Mouse (Mus musculus) cerebellum, adult 11-12 months (tissue): ENCODE measurements around the gene Zc3h18.

ENCODE experiments used
- DNase-seq: peaks from one replicate; pipeline ENCODE4 v3.0.0; 2022

The Zc3h18 gene

GRCm38 (mm10) chr8:122347811-122348552 lies 28.4 kb upstream of the Zc3h18 start:
- DNase-seq, result peak; percentile 93

DNA sequence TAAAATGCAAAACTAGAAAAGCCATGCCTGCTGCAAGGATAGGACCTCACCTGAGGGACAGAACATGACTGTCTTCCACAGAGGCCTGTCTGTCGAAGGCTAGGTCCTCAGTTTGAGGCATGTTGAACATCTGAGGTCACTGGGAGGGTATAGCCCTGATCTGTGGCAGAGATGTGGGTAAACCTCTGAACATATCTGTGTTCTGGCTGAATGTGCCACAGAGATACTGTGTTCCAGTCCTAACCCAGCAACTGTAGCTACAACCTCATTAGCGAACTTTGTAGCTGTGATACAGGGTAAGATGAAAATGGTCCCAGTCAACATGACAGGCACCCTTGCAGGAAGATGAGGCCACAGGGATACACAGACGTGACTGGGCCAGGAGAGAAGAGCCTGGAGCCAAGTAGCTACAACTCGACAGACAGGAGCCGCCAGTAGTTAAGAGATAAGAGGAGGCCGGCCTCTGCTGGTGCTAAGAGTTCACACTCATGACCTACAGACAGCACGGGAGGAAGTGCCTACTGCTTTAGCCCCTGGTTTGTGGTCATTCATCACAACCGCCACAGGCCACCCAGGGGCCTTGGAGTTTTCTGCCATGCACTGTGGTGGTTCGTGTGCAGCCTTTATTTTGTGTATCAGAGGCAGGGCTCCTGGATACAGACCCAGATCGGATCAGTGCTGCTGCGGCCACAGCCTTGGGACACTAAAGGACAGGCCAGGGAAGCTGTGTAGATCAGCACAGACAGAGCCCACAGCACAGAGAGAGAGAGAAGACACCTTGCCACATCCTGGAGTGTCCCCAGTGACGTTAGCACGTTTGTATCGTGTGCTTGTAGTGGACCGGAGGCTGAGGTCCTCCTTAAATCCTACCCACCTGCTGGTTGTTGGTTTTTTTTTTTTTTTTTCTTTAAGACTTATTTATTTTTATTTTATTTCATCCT lies 26.8 kb upstream of the Zc3h18 start:
- DNase-seq, result no peak

- DNase-seq, result no peak
Measured at GRCm38 (mm10) chr8:122350309-122351089, 25.9 kb upstream of the Zc3h18 start.

DNA sequence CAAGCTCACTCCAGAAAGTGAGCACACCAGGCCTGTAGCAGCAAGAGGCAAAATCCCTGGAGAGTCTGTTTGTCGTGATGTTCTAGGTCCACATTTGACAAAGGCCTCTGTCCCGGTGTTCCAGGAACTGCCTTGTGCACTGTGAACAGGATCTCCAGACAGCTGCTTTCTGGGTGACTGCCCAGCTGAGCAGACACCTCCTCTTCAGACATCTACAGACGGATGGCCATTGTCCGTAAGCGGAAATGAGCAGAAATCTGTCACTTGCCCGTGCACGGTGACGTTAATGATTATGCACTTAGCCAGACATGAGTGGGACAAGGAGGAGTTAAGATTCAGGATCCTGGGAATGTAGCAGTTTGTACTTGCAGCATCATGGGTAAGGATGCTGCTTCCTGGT lies 22.3 kb upstream of the Zc3h18 start:
- no peak for DNase-seq

DNA sequence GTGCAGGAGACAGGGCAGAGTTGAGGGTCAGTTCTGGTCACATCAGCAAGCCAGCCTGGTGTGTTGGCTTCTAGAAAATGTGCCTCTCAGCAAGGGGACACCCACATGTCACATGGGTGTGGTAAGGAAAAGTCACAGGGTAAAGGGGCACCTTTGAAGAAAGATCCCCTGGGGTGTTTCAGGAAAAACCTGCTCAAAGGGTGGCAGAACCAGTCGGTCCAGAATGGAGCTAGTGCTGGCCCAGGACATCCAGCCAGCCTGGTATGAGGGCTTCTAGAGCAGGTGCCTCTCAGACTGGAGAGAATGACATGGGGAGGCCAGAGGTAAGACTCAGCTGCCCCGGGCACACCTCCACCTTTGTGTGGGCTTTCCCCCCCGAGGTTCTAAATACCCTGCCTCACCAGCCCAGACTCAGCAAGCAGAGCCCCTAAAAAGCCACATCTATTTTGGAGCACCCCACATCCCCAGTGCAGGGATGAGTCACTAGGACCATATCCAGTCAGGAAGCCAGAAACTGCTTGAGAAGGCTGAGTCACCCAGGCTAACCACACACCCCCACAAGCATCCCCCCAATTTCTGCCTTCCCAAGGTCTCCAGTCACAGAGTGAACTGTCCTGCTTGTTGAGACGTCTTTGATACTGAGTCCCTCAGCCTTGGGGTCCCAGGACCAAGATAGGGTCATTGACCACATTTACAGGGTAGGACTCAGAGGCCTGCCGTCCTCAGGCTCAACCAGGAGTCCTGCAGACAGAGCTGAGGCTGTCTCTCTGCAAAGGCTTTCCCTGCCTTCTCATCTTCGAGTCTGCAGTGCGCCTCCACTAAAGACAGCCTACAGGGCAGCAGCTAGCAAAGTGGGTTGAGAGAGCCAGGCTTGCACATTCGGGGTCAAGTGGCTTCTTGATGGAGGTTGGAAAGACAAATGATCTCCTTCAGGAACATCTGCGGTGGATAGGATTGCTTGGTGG lies 20.5 kb upstream of the Zc3h18 start:
- DNase-seq, result no peak

DNA sequence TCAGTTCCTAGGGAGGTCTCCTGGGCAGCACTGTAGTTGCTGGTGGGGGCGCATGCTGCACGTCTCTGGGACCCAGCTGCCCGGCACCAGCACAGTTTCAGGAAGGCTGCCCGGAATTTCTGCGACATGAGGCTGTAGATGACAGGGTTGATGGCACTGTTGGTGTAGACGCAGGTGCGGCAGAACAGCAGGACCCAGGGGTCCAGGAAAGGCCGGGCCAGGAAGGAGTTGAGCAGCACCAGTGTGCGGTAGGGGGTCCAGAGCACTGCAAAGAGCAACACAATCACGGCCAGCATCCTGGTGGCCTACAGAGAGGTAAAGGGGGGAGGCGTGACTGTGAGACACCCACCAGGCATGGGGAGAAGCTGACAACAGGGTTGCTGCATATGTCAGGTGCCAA lies 19.2 kb upstream of the Zc3h18 start:
- DNase-seq, result no peak

GRCm38 (mm10) chr8:122357641-122358040 lies 18.8 kb upstream of the Zc3h18 start:
- no peak for DNase-seq

GRCm38 (mm10) chr8:122359111-122359775 lies 17.2 kb upstream of the Zc3h18 start:
- DNase-seq, result no peak

GRCm38 (mm10) chr8:122360696-122361416 lies 15.6 kb upstream of the Zc3h18 start, which contains the start of gene Trhr2:
TSS of gene Trhr2 (minus strand) at chr8:122360746.
- no peak for DNase-seq

- no peak for DNase-seq
Measured at GRCm38 (mm10) chr8:122362271-122362670, 14.1 kb upstream of the Zc3h18 start.

GRCm38 (mm10) chr8:122362967-122363366 lies 13.4 kb upstream of the Zc3h18 start:
- no peak for DNase-seq

DNA sequence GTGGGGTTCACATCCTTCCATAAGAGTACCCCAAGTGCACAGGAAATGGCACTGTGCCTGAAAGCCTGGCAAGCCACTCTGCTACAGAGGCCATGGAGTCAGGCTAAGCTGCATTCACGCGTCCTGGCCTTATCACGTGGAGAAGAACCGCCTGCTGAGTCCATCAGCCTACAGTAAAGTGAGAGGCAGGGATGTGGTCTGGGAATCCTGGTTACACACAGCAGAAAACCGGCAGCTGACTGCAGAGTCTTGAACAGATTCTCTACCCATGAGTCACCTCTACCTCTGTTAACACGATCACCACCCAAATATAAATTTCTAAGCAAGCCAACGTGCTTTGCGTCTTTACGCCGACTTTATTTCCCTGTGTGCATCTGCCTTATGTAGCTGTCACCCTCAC lies 7.9 kb upstream of the Zc3h18 start:
- no peak for DNase-seq

- peak; percentile 50 for DNase-seq
Measured at GRCm38 (mm10) chr8:122369665-122370064, 6.7 kb upstream of the Zc3h18 start.

DNA sequence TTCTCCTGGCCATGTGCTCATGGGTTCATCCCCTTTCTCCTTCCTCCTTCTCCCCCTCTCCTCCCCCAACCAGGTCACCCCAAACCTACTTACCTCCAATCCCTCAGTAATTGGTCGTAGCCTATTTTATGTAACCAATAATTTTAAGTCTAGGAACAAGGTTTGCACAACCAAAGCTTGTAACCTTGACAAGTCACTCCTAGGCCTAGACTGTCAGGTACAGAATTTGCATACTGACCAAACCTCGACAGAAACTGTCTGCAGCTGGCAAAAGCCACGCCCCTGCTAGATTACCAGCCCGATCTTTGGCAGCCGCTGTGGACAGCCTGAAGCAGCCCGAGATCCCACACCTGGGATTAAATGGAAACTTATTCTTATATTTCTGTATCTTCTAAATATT lies 4.7 kb upstream of the Zc3h18 start:
- no peak for DNase-seq

- peak; percentile 42 for DNase-seq
Measured at GRCm38 (mm10) chr8:122375320-122375719, 1.1 kb upstream of the Zc3h18 start.

GRCm38 (mm10) chr8:122375751-122376364 lies 551 bp upstream of the Zc3h18 start:
- no peak for DNase-seq

DNA sequence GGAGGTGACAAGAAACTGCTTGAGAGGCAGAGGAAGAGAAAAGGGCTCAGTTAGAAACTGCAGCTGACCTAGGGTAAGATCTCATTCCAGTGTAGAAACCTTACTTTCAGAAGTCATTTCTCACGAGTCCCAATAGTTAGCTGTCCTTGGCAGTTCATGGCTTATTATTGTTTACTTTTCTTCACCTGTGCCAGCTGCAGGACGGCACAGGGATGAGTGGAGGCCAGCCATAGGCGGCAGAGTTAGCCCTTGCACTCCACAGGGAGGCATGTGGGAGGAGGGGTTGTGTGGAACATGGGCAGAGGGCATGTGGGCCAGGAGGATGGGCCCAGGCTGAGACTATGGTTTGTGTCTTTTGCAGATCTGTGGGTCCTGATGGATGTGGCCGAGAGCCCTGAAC lies 6.6 kb downstream of the Zc3h18 start:
- DNase-seq, result no peak

DNA sequence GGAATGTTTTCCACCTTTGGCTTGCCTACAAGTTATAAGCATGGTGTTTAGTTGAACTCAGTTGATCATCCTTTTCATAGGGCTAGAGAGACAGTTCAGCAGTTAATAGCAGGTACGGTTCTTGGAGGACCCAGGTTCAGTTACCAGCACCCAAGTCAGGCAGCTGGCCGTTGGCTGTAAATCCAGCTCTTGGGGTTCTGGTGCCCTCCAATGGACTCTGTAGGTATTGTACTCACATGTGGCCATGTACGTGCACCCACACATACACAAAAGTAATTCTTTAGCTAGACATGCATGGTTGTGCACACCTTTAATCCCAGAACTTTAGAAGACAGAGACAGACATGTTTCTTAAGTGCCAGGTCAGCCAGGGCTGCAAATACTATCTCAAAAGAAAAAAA lies 12.9 kb downstream of the Zc3h18 start:
- DNase-seq, result no peak

DNA sequence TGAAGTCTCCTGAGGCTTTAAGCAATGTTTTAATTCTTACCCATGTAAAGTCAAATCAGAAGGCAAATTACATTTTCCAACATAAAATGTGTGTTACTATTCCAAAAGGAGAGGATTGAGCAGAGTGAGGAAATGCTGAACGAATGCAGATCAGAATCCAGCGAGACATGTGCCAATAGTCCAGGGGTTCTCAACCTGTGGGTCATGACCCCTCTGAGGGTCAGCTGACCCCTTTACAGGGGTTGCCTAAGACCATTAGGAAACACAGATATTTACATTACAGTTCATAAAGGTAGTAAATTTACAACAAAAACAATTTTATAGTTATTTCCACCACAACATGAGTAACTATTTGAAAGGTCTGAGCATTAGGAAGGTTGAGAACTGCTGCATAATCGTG lies 14.3 kb downstream of the Zc3h18 start:
- DNase-seq, result no peak

- no peak for DNase-seq
Measured at GRCm38 (mm10) chr8:122393717-122394116, 17.3 kb downstream of the Zc3h18 start.
